Mouse (Mus musculus): ENCODE measurements around the gene Dnmt3l. TPM values are rescaled to one million over a fixed set of nuclear protein-coding genes. Genes with fewer than 3 reads are reported as not detected.

Gene Dnmt3l
- total RNA-seq, 2 experiments from 2014 or later, result not detected

DNA sequence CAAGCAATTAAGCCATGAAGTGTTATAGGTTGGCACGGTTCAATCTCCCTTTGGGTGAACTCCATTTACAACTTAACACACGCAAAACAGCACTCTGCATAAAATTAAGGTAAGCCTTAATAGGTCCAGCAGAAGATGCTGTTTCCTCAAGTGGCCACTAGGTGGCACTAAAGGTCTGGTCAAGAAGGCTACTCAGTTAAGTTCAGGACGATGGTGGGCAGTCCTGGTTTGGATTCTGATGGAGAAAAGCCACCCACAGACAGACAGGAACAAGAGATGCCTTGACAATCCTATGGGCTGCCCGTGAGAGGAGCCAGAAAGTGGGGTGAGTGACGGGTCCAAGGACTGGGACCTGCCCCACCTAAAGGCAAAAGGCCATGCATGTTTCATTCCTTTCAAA, 13.6 kb upstream of the Dnmt3l start:
- intact Hi-C loops (cut with DNase I; ENCODE audit: low total_unique reads), result loop anchor here (5.0 kb wide), 1 partner anchor 134 kb away; no protein-coding TSS in a partner anchor

DNA sequence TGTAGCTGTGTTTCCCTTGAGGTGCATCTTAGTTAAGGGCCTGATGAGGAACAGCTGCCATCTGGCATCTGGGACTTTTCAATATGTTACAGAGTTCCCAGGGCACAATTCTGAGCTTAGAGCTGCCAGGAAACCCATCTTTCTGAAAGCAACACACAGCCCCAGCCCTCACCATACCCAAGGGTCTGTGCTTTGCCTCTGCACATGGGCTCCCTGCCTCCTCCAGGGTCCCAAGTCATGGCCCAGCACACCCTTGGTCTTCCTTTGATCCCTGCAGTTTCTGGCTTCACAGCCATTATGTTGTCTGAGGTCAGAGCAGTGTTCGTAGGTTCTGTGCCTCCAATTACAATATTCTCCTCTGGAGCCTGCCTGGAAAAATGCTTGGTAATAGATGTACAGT, 12.7 kb upstream of the Dnmt3l start:
- DNase-seq, result no peak
- intact Hi-C loops (cut with DNase I; ENCODE audit: low total_unique reads), result loop anchor here (5.0 kb wide), 1 partner anchor 133 kb away; no protein-coding TSS in a partner anchor

More for the DNA sequence above, 13.6 kb upstream of the Dnmt3l start:
- peak; percentile 61 for DNase-seq

DNA sequence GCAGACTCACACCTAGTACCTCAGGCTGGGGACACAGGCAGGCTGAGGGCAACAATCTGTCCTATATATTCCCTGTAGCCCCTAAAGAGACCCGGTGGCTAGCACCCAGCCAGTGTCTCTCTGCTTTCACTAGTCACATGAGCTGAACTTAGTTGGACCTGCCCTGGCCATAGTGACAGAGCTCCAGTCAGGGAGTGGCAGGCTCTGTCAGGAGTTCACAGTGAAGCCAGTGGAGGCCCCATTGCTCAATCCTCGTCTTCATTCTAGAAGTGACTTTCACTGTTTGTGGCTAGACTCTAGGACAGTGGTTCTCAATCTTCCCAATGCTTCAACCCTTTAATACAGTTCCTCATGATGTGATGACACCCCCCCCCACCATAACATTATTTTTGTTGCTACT, 9.8 kb upstream of the Dnmt3l start:
- intact Hi-C loops (cut with DNase I; ENCODE audit: low total_unique reads), result no loop called here
- DNase-seq, result no peak

DNA sequence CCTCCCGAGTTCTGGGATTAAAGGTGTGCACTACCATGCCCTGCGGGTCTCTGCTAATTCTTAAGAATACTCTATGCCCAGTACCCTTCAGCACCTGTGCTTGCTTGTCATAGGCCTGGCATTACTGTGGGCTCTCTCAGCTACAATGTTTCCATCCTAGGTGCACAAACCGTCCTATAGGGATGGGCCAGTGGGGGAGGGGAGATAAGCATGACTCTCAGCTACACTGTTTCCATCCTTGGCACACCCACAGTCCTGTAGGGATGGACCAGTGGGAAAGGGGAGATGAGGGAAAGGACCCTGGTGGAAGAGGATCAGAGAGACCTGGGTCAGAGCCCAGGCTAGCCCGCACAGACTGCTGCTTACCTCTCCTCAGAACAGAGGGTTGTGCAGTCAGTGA, 4.6 kb upstream of the Dnmt3l start:
- intact Hi-C loops (cut with DNase I; ENCODE audit: low total_unique reads), result no loop called here
- DNase-seq, result no peak

DNA sequence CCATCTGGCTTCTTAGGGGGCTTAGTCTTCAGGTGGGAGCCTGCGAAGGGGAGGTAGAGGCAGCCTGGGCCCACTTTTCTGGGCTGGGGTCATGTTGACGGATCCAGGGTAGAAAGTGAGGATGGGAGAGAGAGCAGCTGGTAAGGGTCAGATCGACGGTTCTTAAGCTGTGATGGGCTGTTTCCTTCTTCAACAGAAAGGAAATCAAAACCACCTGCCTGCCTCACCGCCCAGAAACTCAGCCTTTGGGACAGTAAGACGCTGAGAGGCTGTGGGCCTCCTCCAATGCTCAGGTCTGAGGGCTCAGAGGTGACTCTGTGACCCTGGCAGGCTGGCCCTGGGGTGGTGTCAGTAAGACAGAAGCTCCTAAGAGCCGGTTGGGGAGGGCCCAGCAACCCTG, 349 bp downstream of the Dnmt3l start:
- intact Hi-C loops (cut with DNase I; ENCODE audit: low total_unique reads), result no loop called here
- DNase-seq, result no peak

DNA sequence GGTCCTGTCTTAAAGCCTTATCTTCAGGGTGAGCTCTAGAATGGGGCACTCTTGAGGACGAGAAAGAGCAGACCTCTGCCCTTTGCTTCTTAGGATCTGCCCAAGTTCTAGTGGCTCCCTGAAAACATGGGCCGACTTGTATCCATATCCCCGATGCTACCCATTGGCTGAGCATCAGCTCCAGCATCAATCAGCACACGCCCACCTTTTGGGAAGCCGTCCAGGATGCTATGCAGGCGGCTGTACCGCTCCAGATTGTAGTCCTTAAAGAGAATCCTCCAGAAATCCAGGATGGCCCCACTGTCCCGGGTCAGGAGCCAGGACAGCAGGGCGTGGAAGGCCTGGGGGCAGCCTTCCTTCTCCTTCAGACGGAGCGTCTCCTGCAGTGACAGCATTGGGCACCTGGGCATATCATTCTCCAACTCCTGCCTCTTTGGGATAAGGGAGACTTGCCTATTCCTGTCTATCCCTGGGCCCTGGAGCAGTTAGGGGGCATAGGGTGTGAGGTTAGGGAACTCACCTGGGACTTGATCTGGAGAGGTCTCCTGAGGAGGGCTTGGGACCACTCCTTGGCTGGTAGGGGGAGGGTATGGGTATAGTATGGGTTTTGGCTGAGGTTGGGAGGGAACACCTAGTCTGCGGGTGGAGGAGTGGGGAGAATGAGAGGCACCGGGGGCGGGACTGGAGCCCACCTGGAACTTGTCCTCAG, 1.1 kb downstream of the Dnmt3l start:
- no peak for DNase-seq
- intact Hi-C loops (cut with DNase I; ENCODE audit: low total_unique reads), result no loop called here

DNA sequence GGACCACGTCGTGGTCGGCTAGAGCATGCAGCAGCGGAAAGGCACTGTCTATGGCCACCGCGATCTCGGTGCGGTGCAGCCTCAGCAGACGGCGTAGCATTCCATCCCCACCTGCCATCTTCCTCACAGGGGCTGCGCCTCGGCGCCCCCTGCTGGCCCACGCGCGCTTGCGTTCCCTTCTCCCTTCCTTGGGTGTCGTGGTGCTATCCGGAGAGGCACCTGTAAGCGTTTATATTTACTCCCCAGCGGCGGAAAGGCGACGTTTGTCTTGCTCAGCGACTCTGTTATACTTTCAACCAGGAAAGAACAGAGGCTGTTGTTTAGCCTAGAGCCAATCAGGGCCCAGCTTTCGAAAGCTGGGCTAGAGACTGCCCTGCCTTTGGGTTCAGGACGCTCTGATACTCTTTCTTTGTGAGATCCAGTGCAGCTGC, 1.7 kb downstream of the Dnmt3l start, which contains the start of gene Aire:
Aire (minus strand) TSS at position 205 of the 431 bp plus-strand sequence.
- peak; percentile 41 for DNase-seq
- intact Hi-C loops (cut with DNase I; ENCODE audit: low total_unique reads), result no loop called here

DNA sequence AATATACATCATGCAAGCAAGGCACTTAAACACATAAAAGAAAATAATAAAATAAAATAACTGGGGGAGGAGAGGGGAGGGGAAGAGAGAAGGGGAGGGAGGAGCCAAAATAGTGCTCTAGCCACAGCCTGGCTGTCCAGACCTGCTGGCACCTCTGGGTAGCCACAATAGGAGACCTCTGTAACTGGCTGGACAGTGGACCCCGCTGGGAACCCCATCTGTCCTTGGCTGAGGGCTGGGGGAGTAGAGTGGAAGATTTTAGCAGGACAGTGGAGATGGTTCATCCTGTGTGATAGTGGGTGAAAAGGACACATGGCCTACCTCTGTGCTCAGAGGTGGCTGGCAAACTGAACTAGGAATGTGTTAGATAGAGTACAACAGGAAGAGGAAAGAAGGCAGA, 2.8 kb downstream of the Dnmt3l start:
- no peak for DNase-seq
- intact Hi-C loops (cut with DNase I; ENCODE audit: low total_unique reads), result no loop called here

DNA sequence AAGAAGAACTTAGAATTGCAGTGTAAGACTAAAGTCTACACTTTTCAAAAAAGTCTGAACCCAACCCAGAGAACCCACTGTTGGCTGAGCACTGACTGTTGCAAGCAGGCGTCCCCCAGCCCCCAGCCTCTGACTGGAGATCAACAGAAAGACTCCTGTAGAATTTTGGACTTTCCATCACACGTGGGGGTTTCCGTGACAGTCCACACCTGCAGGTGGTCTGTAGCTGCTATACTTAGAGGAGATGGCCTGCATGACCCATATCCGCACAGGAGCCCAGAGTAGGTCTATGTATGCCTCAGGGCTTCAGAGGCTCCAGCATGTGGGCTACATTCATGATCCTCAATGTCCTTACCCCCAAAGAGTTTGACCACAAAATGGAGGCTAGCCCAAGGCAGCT, 4.6 kb downstream of the Dnmt3l start:
- intact Hi-C loops (cut with DNase I; ENCODE audit: low total_unique reads), result no loop called here

DNA sequence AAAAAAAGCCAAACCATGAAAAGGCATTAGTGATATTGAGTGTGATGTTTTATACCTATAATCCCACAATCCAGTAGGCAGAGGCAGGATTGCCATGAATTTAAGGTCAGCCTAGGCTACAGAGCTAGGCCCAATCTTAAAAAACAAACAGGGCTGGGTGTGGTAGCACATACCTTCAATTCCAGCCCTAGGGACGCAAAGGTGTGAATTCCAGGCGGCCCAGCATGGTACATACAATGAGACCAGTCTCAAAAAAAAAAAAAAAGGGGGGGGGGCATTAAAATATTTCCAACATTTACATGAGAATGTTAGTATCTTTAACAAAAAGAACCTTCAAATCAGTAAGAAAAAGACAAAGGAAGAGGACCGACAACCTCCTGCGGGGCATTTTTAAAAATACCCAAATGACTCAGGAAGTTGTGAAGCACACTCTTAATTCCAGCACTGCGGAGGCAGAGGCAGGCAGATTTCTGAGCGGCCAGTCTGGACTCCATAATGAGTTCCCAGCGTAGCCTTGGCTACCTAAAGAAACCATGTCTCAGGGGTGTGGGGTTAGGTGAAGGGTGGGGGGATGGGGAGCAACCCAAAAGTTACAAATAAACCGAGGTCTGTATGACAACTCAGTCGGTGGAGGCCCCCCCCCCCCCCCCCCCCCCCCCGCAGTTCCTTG, 6.4 kb downstream of the Dnmt3l start:
- intact Hi-C loops (cut with DNase I; ENCODE audit: low total_unique reads), result no loop called here
- no peak for DNase-seq

More for the DNA sequence above, 4.6 kb downstream of the Dnmt3l start:
- DNase-seq, result no peak

DNA sequence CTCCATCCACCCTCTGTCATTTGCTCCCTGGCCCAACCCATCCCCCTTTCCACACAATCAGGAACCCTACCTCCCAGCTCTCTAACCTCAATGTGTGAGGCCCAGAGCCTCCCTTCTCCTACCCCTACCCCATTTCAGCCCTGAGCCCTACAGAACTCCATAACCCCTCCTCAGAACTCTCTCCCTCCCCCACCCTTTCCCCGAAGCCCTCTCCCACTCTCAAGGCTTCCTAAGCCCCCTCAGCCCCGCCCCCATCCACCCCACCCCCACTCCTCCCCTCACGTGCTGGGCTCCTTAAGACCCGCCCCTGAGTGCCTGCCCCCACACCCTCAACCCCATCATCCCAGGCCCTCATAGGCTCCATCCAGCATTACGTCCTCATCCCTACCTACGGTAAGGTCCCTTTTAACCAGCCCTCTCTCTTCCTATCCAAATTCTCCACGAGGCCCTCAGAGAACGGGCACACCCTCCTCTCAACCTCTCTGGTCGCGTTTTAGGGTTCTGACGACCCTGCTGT, 7.8 kb downstream of the Dnmt3l start:
- intact Hi-C loops (cut with DNase I; ENCODE audit: low total_unique reads), result no loop called here
- DNase-seq, result no peak

DNA sequence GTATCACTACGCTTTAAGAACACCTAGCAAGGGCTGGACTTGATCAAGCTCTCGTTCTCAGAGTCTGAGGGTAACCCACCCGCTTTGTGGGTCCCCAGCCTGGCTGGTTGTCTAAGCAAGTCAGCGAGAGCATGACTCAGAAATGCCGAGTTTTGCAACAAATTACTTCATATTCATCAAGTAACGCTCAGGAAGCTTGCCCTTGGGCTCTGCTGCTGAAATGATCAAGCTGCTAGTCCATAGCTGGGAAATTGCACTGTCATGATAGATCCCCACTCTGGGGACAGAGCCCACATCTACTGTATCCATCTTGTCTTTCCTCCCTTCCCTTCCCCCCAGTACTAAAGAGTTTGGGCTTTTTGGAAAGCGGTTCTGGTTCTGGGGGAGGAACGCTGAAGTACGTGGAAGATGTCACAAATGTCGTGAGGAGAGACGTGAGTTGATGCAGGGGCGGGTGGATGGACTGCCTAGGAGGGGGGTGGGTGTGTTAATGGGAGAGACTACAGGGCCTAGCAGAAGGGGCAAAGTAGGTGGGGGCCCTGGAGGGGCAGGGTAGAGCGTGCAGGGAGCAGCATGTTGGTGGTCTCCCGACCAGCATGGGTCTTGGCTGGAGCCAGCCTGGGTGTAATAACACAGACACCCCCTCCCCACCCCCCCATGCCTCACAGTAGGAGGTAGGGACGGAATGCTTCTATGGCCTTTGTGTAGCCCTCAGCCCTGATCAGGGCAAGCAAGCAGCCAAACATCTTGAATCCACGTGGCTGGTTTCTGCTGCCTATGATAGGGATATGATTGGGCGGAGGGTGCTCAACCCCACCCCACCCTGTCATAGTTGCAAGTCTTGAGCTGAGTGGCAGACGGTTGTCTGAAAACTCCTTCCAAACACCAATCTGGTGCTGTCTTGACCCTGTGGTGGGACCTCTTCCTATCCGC, 13.2 kb downstream of the Dnmt3l start:
- intact Hi-C loops (cut with DNase I; ENCODE audit: low total_unique reads), result no loop called here
- DNase-seq, result no peak

DNA sequence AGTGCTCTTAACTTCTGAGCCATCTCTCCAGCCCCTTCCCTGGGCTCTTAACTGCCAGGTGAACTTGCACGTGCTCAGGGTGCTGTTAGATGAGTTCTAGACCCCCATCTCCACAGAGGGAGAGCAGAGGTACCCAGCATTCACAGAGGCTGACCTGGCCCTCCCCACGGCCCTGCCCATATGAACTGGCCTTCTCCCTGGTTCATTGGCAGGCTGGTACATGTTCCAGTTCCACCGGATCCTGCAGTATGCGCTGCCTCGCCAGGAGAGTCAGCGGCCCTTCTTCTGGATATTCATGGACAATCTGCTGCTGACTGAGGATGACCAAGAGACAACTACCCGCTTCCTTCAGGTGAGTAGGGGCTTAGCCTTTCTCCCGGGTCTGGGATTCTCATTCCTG, 15.3 kb downstream of the Dnmt3l start:
- intact Hi-C loops (cut with DNase I; ENCODE audit: low total_unique reads), result no loop called here
- no peak for DNase-seq

DNA sequence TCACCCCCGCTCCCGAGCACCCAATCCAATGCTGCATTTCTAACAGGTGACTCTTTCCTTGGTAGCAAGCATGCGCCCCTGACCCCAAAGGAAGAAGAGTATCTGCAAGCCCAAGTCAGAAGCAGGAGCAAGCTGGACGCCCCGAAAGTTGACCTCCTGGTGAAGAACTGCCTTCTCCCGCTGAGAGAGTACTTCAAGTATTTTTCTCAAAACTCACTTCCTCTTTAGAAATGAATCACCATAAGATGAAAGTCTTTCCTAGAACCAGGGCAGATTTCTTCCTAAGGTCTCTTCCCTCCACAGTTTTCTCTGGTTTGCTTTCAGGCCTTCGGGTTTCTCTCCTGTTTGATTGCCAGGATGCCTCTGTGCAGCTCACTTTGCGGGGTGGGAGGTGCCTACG, 21.4 kb downstream of the Dnmt3l start:
- DNase-seq, result no peak

DNA sequence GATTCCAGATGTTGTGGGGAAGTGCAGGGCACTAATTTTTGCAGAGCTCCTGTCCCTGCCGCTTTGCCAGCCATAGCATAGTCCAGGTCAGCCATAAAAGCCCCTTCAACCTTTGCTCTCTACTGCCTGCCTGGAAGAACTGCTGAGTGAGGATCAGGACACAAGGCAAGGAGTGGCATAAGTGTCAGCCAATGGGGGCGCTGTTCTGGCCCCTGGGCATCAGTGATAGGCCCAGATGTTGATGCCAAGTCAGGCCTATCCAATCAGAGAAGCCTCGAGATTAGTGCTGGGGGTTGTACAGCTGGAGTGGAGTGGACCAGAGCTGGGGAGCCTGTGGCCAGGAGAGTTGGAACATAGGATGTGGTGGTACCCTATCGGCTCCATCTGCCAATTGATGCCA, 25.5 kb downstream of the Dnmt3l start:
- no peak for DNase-seq
- intact Hi-C loops (cut with DNase I; ENCODE audit: low total_unique reads), result loop anchor here (5.0 kb wide), 1 partner anchor 90 kb away; no protein-coding TSS in a partner anchor

More for the DNA sequence above, 21.4 kb downstream of the Dnmt3l start:
- intact Hi-C loops (cut with DNase I; ENCODE audit: low total_unique reads), result no loop called here

DNA sequence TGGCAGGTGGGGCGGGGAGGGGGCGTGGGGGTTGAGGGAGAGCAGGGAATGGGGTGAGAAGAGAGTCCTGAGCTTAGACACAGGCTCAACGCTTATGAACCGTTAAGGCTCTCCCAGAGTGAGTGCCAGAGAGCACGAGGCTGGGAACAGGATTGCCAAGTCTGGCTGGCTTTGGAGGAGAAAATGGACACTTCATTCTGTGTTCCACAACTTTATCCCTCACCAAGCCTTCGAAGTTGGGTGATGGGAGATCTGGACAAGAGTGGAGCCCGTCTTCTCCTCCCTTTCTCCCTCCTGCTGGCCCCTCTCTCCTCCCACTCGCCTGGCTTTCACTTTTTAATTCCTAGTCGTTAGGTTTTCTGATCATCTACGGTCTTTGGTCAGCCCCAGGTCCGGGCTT, 26.8 kb downstream of the Dnmt3l start:
- DNase-seq, result no peak
- intact Hi-C loops (cut with DNase I; ENCODE audit: low total_unique reads), result loop anchor here (5.0 kb wide), 1 partner anchor 89 kb away; no protein-coding TSS in a partner anchor

DNA sequence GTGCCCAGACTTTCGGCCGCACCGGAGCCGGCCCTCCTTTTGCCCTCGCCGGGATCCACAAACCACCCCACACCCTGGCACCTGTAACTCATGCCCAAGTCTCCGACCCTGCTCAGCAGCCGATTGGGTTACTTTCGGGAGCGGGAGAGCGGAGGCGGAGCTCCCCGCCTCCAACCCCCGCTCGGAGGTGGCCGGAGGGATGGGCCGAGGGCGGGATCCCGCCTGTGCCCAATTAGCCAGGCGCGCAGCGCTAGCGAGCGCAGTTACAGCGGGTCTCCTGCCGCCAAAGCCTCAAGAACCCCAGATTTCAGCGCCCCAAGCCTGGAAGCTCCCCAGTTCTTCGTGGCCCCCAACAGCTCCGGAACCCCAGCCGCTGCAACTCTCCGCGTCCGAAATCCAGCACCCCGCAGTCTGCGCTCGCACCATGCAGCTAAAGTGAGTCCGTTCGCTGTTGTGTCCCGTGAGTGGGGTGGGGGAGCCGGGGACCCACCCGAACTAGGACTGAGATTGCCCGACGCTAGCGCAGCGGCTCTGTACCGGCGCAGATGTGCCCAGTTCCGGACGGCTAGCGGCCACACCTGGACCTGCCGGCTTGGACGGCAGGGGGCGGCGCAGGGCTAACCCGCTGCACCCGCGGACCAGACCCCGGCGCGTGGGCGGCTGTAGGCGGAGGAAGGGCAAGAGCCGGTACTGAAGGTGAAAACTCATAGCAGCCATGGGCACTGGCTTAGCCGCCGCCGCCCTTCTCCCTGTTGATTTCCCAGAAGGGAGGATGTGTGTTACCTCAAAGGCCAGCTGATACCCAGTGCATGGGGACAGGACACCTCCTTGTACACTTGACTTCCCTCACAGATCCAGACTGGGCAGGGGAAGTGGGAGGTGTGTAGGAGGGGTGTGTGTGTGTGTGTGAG, 27.6 kb downstream of the Dnmt3l start, which contains the start of gene Icosl:
Icosl (plus strand) TSS at position 202 of the 911 bp plus-strand sequence.
- intact Hi-C loops (cut with DNase I; ENCODE audit: low total_unique reads), result loop anchor here (5.0 kb wide), 1 partner anchor 88 kb away; no protein-coding TSS in a partner anchor
- DNase-seq, result peak; percentile 79

DNA sequence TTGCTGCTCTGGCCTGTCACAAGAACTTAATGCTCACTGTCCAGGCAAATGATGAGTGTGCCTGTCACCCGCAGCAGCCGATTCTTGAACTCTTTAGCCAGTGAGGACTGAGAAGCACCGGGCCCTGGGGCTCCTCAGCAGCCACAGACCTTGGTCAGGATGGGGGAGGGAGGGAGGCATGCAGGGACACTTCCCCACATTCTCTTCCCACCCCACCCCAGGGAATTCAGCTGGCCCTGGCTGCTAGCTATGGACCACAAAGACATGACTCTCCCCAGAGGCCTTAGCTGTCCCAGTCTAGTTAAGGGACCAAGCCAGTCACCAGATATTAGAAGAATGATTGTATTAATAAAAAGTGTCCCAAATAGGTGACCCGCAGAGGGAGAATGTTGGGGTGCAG, 32.4 kb downstream of the Dnmt3l start:
- DNase-seq, result no peak
- intact Hi-C loops (cut with DNase I; ENCODE audit: low total_unique reads), result no loop called here
